Mouse (Mus musculus): Measurements from ENCODE around the gene Itga6.

DNA sequence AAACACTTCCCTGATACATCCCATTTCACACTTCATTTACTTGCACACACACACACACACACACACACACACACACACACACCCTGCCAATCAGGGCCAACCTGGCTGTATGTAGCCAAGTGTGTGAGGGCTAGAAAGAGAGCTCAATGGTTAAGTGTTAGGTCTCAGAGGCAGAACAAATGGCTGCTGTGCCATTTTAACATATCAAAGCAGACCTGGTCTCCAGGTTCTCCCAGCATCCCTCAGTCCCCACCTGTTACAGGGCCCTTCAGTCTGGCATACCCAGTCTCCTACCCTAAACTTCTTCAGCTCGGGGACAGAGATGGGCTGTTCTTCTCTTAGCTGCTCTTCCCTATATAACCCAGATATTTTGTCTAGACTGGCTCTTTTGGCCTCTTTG lies 20.0 kb upstream of the Itga6 start:
- TF ChIP-seq GATA1 (IDR thresholded peaks at IDR 0.05; ENCODE audit: low read length) (no peak), TAL1 (IDR thresholded peaks at IDR 0.05; ENCODE audit: low read length) (no peak)
